Mouse (Mus musculus) thymus, adult 18-20 months (tissue): ENCODE results near the gene Capn3.

Experiments
- DNase-seq, 2 experiments: peaks; one replicate each; pipeline ENCODE4 v3.0.0; 2022; ENCODE audit warnings: mixed read lengths in 2 of 2

The Capn3 gene

DNA sequence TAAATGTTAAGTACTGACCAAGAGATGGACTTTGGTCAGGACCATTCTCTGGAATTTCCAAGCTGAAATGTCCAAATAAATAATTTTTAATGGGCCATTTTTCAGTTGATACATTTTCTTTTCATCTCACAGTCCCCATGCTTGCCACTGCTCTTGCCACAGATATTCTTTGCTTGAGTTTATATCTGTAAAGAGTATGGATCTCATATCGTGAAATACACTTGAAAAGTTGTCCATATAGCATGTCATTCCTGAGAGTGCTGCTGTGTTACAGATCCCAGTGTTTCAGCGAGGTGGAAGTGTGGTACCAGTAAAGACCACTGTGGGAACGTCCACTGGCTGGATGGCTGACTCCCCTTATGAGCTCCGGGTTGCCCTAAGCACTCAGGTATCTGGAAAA lies at the start of gene Capn3:
Capn3 (plus strand) TSS at position 301 of the 400 bp plus-strand sequence.
- DNase-seq, result no peak

DNA sequence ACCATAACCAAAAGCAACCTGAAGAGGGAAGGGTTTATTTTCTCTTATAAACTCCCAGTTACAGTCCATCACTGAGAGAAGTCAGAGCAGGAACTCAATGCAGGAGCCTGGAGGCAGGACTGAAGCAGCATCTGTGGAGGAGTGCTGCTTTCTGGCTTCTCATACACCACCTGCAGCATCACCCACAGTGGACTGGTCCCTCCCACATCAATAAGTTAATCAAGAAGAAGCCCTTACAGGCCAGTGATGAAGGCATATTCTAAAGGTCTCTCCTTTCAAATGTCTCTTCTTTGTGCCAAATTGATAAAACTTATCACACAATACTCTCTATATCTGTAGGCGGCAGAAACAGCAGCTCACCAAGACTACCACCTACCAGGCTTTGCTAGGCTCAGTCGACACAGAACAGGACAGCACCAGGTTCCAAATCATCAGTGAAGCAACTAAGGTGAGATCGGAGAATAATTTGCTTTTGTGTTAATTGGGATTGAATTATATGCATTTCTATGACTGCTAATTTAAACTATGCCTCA lies 44.7 kb upstream of the Capn3 start:
- no peak for DNase-seq

DNA sequence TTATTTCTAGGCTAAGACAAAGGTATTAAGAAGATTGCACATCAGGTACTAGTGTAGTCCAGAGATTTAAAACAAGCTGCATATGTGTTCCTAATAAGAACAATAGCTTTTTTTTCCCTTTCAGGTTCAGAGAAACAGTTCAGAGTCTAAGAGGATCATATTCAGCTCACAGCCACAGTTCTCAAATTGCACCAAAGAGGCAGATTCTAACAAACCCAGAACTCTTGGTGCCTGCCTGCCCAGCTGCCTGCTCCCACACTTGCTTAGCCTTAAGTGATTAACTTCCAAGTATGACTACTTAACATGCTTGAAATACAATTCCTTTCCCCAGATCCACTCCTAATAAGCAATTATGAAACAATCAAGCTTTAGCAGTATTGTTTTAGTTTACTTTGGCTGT lies 41.7 kb upstream of the Capn3 start:
- DNase-seq, result no peak

DNA sequence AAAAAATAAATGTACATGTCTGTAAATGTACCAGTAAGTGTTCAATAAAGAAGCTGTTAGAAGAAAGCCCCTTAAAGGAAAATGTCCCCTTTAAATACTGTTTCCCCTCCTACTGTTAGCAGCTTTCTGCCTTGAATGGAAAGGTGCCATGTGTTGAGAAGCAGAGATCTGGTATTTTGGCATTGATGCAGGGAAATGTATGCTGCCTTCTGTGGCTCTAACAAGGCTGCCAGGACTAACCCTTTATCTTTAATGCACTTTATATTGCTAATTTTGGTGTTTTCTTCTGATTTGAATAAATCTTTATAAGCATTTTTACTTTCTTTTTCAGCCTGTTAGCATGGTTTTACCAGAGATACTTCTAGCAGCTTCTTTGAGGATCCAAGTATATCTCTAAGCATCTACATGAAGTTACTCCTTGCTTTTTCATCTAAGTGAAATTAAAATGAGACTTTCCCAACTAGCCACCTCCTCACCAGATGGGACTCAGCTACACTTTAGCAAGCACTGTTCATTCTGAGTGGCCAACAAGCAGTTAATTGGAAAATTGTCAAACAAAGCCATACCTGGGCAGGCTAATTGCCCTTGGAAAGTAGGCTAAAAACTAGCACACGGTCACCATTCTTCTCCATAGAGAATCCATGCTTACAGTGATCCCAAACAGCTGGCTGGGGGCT lies 40.9 kb upstream of the Capn3 start:
- DNase-seq, result no peak

DNA sequence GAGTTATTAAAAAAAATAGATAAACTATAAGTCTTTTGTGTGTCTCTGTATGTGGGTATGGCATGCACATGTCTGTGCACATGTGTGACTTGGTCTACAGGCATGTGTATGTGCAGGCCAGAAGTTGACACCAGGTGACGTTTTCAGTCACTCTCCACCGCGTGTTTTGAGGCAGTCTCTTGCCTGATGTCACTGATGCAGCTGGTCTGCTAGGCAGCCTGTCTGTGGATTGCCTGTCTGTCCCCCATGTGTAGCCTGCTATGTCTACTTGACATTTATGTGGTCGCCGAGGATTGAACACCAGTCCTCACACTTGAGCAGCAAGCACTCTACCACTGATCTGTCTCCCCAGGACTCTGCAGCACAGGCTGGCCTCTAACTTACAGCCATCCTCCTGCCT lies 31.4 kb upstream of the Capn3 start:
- DNase-seq, result peak; percentile 37 to 62

DNA sequence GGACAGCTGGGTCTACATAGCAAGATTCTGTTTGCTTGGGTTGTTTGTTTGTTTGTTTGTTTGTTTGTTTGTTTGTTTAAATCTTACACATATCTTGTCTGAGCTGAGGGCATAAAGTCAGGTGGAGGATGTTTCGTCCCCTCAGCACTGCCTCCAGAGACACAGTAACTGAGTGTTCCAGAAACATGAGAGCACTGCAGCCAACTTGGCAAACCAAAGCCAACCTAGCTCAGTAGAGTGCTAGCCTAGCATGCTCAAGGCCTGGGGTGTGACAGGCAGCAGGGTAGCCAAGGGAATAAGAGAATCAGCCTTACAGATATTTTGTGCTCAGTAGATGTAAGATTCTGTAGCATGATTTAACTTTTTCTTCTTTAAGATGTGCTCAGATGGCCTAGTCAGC lies 11.3 kb upstream of the Capn3 start:
- DNase-seq, result no peak

DNA sequence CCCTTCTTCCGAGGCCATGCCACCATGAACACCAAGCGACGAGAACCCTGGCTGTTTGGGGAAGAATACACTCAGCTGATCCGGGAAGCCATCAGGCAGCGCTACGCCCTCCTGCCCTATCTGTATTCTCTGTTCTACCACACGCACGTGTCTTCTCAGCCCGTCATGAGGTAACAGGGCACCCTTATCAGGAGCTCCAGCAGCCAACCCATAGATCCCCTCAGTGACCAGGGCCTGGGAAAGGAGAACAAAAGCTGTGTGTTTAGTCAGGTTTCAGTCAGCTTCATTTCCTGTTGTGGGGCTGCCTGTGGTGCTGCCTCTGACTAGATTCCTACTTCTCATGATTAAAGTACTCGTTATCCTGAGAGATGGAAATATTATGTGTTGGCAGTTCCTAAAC lies 9.4 kb upstream of the Capn3 start:
- no peak for DNase-seq

DNA sequence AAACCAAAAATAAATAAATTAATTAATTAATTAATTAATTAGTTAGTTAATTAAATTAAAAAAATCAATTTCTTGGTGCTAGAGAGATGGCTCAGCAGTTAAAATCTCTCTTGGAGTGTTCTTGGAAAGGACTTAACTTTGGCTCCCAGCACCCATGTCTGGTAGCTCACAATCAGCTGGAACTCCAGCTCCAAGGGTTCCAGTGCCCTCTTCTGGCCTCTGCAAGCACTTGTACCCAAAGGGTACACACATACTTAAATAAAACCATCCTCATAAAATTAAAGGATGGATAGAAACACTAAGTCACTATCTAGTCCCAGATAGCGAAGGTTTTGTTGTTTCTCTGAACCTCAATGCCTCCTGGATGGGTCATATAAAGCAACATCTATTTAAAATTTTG lies 8.5 kb upstream of the Capn3 start:
- no peak for DNase-seq

DNA sequence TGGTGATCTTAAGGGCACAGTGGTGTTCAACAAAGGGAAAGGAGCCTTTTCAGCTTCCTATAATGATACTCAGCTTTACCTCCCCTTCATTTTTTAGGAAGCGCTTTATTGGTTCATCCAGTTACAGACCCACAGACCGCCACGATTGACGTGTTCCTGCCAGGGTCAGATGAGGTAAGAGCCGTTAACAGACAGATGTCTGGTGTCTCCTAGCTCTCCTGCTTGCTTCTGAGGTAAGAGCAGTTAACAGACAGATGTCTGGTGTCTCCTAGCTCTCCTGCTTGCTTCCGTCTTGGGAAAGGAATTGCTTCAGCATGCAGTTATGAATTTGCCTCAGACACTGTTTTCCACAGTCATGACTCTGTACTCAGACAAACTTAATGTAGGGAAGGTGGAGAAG lies 5.1 kb upstream of the Capn3 start:
- no peak for DNase-seq

DNA sequence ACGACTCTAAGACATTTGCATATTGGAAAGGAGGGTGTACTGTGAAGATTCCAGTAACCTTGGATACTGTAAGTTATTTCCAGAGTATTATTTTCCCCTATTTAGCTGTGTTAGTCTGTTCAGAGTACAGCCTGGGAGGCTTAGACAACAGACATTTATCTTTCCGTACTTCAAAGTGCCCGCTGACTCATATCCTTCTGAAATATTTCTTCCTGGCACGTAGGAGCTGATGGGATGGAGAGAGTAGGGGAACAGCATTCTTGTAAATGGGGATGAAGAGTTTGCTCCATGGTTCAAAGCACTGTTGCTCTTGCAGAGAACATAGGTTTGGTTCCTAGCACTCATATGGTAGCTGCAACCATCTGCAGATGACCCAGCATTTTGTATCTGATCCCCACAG lies 3.2 kb upstream of the Capn3 start:
- no peak for DNase-seq

DNA sequence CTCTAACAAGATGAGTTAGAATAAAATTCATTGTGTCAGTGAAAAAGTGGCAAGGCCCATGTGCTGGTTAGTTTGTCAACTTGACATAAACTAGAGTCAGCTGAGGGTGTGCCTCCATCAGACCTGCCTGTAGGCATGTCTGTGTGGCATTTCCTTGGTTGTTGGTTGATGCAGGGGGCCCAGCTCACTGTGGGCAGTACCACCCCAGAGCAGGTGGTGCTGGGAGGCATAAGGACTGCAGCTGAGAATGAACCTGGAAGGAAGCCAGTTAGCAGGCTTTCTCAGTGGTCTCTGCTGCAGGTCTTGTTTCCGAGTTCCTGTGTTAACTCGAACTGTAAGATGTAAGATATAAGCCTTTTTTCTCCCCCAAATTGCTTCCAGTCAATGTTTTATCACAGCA lies 832 bp upstream of the Capn3 start:
- peak; percentile 69 to 80 for DNase-seq

DNA sequence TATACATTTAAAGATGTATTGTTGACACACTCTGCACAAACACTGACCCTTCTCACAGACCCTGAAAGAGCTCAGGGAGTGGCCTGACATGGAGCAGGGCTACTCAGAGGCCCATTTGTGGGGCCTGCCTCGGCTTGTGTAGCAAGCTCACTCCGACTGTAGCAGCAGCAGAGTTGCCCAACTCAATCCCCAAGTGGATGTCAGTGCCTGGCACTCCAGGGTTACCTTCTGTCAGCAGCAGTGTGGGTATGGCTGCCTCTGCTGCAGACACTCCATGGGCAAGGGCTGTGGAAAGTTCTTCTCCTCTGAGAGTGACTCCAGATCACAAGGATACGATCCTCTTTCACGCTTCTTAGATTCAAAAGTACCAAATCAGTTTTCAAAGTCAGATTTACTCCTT lies 4.4 kb downstream of the Capn3 start:
- no peak for DNase-seq

DNA sequence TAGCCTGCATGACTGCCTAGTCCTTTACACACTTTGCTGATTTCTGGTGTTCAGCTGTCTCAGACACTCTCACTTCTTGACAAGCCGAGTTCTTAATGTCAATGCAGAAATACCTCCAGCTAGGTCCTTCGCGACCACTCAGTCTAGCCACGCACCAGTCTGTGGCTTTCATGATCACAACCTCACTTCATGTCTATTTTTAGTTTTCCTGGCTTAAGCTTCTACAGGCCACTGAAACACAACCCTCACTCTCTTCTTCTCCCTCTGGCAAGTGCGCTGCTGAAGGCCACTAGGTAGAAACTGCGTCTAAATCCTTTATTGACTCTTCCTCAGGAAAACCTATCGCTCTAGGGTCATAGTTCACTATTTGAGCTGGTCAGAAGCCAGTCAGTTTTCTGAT lies 7.5 kb downstream of the Capn3 start:
- no peak for DNase-seq

DNA sequence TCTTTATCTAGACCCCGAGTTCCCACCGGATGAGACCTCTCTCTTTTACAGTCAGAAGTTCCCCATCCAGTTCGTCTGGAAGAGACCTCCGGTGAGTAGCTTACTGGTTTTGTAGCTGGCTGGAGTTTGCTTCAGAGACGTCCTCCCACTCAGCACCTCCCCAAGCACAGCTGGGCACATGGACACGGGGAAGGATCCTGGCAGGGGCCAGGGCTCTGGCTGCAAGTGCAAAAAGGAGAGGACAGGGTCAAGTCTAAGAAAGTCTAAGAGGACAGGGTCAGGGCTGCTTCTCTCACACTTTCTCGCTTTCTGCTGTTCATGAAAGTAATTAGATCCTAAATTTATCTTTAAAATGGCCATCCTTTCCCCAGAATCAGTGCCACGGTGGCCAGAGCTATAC lies 8.3 kb downstream of the Capn3 start:
- DNase-seq, result no peak

DNA sequence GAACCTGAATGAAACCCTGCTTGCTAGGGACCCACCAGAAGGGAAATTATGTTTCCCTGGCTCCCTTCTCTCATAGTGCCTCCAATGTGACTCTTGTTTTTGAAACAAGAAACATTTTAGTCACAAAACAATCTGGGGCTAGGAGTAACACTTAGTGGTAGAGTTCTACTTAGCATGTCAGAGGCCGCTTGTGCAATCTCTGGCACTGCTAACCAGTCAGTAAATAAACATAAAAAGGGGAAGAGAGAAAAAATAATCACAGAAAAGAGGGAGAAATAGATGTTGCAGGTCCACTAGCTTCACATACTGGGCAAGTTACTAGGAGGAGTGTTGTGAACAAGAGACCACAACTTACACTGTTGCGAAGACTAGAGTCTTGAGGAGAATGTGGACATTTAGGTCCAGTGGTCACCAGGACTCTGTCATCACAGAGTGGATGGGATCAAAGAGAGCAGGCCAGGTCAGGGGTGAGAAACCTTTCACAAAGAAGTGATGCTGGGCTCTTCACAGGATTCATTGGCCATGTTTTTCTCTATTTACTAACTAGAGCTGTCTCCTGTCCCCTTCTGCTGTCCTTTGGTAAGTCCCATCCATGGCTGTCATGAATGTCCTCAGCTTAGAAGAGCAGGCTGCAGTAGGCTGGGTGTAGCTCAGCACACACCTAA lies 9.0 kb downstream of the Capn3 start:
- no peak for DNase-seq

DNA sequence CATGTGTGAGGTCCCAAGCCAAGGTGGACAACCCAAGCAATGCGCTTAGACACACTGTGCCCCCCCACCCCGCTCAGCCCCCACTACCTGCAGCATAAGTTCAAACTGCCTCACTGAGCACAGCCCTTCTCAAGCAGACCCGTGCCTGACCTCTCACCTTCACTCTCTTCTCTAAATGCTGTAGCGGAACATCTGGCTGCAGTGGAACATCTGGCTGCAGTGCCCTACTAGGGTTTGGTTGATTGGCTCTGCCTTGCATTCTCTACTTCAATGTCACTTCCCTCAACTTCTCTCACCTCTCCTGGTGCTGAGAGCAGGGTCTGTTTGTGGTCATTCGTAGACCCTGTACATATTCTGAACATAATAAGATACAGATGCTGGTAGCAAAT lies 9.6 kb downstream of the Capn3 start:
- no peak for DNase-seq

DNA sequence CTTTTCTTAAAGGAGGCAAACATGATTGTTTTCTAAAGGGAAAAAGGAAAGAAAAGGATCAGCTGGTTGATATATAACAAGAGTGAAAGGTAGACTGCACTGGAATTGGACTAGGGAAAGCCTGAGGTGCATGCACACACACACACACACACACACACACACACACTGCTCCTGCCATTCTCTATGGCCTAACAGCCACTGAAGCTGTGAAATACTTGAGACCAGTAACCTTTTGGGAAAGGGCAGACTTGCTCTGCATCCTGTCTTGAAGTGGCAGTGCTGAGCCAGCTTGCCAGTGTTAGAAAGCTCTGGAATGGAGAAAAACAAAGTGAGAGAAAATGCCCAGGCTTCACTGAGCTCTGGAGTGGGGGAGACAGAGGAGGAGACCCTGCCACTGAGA lies 12.2 kb downstream of the Capn3 start:
- DNase-seq, result no peak

DNA sequence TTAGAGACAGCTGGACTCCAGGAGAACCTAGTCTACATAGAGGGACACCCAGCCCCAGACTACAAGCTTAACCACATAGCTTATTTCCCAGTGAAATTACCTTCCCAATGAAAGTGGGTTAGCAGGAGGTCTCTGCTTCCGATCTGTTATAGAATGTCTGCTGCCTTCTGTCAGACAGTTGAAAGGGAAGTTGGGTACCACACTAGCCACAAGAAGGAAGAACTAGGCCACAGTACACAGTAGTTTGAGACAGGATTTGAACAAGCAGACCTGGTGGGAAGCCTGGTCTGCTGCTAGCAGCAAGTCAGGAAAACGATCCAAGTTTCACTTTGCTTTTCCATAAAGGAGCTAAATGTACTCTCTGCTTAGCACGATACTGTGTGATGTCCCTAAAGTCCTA lies 13.4 kb downstream of the Capn3 start:
- DNase-seq, result no peak

DNA sequence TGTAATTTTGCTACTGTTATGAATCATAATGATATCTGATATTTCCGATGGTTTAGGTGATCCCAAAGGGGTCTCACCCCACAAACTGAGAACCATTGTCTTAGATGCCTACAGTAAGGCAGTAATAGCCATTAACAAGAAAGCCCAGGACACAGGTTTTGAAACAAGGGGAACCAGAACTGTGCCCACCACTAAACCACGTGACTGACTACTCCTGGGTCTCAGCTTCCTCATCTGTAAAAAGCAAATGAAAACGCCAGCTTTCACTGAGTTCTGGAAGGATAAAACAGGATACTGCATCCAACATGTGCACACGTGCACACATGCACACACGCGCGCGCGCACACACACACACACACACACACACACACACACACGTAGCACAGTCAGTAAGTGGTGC lies 13.9 kb downstream of the Capn3 start:
- DNase-seq, result no peak

DNA sequence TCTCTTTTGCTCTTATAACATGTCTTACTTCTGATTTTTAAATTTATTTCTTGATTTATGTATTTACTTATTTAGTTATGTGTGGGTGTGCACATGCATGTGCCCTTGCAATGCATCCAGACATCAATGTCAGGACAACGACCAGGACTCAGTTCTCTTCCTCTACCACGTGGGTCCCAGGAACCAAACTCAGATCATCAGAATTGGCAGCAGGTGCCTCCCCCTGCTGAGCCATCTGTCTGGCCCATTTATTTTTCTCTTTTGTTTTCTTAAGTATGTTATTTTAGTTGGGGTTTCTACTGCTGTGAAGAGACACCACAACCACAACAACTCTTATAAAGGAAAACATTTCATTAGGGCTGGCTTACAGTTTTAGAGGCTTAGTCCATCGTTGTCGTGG lies 15.0 kb downstream of the Capn3 start:
- no peak for DNase-seq

DNA sequence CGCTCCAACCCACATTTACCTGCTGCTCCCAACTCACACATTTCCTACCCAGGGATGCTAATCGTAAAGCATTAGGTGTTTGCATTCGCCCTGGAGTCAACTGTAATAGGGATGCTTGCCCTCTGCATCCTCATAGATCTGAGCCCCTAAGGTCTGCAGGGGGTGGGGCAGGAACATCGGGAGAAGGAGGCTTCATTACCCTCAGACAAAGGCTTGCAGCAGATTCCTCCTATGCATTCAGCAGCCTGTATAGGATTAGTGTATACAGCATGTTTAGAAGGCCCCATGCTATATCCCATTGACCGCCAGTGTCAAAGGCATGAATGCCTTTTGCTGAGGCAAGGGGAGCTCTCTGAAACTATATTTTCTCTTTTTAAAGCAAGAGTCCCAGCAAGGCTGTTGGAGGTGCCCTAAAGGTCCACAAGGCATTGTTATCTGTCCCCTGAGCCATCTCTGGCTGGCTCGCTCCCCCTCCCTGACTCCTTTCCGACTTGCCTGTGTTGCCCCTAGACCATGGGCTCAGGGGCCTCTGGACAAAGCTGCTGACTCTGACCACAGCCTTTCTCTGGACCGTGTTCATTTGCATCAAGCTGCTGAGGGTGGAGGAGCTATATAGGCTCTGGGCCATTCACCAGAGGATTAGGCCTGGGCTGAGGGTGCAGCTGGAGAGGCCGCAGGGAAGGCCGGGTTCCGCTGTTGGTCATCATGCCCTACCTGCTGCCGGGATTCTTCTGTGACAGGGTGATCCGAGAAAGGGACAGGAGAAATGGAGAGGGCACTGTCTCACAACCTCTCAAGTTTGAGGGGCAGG lies 20.7 kb downstream of the Capn3 start:
- DNase-seq, result no peak

DNA sequence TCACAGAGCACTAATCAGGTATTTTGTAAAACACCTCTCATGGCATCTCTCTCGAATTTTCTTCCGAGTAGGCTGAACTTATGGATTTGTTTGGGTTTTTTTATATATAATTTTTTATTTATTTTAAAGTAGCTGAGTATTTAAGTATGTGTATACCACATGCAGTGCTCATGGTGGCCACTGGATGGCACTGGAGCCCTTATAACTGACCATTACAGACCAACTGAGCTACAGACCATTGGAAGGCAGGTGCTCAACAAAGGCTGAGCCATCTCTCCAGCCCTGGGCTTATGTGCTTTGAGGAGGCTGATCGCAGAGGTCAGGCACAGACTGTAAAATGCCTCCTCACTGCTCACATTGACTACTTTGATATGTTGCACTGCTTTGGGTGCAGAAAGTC lies 22.8 kb downstream of the Capn3 start:
- DNase-seq, result peak; percentile 68 to 75

DNA sequence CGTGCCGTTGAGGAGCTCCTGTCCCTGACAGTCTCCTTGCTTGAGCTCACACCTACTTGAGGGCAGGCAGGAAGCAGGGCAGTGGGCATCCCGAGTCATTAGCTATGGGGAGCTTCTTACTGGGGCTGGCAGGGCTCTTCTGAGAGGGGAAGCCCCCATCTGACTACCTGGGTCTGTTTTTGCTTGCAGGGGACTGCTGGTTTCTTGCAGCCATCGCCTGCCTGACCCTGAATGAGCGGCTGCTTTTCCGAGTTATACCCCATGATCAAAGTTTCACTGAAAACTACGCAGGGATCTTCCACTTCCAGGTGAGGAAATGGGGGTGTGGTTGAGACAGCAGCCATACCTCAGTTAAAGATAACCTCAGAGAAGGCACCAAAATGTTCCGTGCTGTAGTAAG lies 26.1 kb downstream of the Capn3 start:
- DNase-seq, result no peak
